Mouse (Mus musculus) layer of hippocampus, adult 8-10 months (tissue): ENCODE results near the gene Sfxn5. TPM values are rescaled to one million over a fixed set of nuclear protein-coding genes. Genes with fewer than 3 reads are reported as not detected.

Source experiments
- DNase-seq, 2 experiments: peaks; one replicate each; pipeline ENCODE4 v3.0.0; 2022; ENCODE audit warnings: low spot score in 2 of 2
- total RNA-seq, 4 experiments: library from RNA; stranded (reverse); gene quantifications; 2 replicates each; pipeline ENCODE4 v1.2.4; 2022

Gene Sfxn5
- total RNA-seq, 4 experiments from 2014 or later = 176 to 205 (median 188) TPM

- DNase-seq = no peak
These were observed 39.8 kb downstream of the Sfxn5 start for GRCm38 (mm10) chr6:85293255-85294003.

GRCm38 (mm10) chr6:85290869-85291824, 42.1 kb downstream of the Sfxn5 start:
- no peak for DNase-seq

- DNase-seq = no peak
These were observed 44.9 kb downstream of the Sfxn5 start for GRCm38 (mm10) chr6:85288193-85288857.

GRCm38 (mm10) chr6:85286283-85287047, 46.8 kb downstream of the Sfxn5 start:
- DNase-seq = no peak

- DNase-seq = no peak
These were observed 52.4 kb downstream of the Sfxn5 start for GRCm38 (mm10) chr6:85280871-85281270.

- DNase-seq = no peak
These were observed 56.7 kb downstream of the Sfxn5 start for GRCm38 (mm10) chr6:85276571-85276970.

GRCm38 (mm10) chr6:85272436-85272835, 60.8 kb downstream of the Sfxn5 start:
- no peak for DNase-seq

- no peak for DNase-seq
These were observed 67.2 kb downstream of the Sfxn5 start for GRCm38 (mm10) chr6:85266060-85266459.

GRCm38 (mm10) chr6:85264982-85265518, 68.2 kb downstream of the Sfxn5 start:
- DNase-seq = no peak

GRCm38 (mm10) chr6:85262865-85263515, 70.2 kb downstream of the Sfxn5 start:
- DNase-seq = no peak

- DNase-seq = no peak
These were observed 74.1 kb downstream of the Sfxn5 start for GRCm38 (mm10) chr6:85259094-85259630.

GRCm38 (mm10) chr6:85255578-85255977, 77.6 kb downstream of the Sfxn5 start:
- DNase-seq = no peak

GRCm38 (mm10) chr6:85253994-85254541, 79.2 kb downstream of the Sfxn5 start:
- no peak for DNase-seq

GRCm38 (mm10) chr6:85253275-85253674, 79.9 kb downstream of the Sfxn5 start:
- DNase-seq = no peak

GRCm38 (mm10) chr6:85252251-85253058, 80.8 kb downstream of the Sfxn5 start:
- no peak for DNase-seq

GRCm38 (mm10) chr6:85250811-85251241, 82.4 kb downstream of the Sfxn5 start:
- DNase-seq = no peak

GRCm38 (mm10) chr6:85249821-85250220, 83.4 kb downstream of the Sfxn5 start:
- DNase-seq = no peak

- peak in 1 of 2 experiments; percentile 57 for DNase-seq
These were observed 94.2 kb downstream of the Sfxn5 start for GRCm38 (mm10) chr6:85239044-85239489.
